Mouse (Mus musculus) A20 (cell line): ENCODE measurements around the gene Dop1a.

Source experiments
- DNase-seq: peaks from one replicate; pipeline ENCODE4 v3.0.0-alpha.2; 2011; ENCODE audit warnings: low read depth, low spot score

The Dop1a gene

DNA sequence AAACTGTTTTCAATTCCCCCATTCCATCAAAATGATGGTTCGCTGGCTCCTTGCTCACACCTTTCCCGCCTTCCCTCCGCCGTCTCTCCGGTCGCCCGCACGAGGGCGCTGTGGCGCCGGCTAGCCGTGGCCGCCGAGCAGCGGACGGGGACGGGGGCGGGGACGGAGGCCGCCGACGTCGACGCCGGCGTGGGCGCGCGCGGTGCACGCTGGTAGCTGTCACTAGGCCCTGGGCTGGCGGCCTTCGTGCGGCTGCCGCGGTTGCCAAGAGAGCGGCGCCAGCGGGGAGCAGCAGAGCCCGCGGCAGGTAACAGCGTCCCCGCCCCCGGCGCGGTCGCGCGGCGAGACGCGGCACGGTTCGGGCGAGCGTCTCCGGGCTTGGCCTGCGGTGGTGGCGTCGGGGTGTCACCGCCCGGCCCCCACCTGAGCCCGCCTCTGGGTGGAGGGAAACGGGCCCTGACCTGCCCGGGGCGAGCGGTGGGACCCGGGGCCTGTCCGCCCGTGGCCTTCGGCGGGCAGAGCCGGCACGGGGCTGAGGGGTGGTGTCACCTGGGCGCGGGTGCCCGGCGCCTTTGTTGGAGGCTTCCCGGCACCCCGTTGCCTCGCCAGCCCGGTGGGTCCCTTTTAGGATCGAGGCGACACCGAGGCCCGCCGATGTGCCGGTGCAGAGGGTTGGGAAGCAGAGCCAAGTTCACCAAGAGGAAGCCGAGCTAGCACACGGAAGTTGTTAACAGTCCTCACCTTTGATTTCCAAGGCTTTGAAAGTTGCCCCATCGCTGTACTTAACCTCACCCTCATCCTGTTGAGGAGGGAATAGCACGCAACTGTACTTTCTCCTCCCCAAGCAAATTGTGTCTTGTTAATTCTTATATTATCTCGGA lies at the start of gene Dop1a:
TSS of gene Dop1a (plus strand) at position 165 of the 881 bp plus-strand sequence.
- peak; percentile 93 for DNase-seq

DNA sequence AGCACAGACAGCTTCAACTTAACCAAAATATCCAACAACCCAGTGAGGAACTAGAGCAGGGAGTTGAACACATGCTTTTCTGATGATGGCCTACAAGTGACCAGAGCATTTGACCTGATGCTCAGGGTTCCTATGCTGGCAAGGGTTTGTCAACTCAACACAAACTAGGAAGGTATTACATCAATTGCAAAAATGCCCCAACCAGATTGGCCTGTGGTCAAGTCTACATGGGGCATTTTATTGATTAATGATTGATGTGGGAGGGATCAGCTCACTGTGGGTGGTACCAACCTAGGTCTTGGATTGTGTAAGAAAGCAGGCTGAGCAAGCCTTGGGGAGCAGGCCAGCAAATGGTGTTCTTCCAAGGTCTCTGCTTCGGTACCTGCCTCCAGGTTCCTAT lies 49.0 kb upstream of the Dop1a start:
- no peak for DNase-seq

DNA sequence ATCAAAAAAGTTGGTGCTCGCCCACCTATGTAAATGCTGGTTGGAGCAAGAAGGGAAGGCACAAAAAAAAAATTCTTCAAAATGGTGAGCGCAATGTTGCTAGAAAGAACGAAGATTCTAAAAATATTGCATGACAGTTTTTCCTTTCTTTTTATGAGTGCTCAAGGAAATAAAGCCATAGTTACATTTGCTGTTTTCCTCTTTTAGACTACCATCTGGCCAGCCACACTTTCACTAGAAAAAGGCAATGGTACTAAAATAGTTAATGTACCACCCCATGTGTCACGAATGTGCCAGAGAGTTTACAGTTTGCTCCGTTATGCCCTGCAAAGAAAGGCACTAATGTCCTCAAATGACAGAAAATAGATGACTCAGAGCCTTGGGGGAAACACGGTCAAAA lies 47.6 kb upstream of the Dop1a start:
- DNase-seq, result no peak

DNA sequence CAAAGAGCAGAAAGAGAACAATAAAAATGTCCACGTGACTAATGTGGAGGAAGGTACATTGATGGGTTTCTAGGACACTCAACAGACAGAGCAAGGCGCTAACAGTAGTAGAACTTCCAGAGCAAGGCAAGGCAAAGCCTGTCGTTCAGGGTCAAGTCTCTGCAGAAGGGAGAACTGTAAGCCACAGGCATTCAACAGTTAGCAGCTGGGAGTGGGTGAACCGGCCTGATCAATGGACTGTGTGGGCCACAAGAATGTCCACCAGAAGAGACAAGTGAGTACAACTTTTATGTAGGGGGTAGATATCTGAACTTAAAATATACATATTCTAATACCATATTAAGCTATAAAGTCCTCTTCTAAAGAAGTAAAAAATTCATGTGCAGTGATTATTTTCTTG lies 43.6 kb upstream of the Dop1a start:
- DNase-seq, result no peak

DNA sequence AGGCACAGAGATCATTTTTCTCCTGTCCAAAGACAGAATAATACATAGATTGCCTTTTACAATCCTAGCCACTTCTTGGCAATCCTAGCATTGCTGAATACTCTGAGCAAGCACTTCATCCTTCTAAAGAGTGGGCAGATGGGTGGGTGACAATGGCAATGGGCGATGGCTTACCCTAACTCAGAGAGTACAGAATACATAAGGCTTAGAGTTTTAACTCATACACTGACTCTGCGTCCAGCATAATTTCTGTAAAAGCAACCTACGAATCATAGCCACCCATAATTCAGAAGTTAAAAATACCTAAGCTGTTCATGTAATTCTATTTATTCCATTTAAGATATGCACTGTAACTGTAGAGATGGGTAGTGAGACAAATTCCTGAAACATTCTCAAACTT lies 31.4 kb upstream of the Dop1a start:
- DNase-seq, result no peak

DNA sequence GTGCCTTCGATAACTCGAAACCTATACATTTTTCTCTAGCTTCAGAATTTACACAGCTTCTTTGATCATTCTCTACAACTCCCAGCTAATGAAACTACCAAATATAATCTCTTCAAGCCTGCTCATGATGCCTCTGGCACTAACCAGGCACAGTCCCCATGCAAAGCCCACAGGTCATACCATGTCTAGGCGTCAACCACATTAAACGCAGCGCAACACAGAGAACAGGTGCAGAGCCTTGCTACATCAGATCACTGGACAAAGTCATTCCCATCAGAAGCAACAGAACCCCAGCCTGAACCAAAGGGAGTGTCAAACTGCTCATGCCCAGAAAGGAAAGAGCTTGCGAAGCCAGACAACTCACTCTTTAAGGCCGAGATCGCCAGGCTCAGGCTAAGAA lies 30.3 kb upstream of the Dop1a start:
- DNase-seq, result no peak

DNA sequence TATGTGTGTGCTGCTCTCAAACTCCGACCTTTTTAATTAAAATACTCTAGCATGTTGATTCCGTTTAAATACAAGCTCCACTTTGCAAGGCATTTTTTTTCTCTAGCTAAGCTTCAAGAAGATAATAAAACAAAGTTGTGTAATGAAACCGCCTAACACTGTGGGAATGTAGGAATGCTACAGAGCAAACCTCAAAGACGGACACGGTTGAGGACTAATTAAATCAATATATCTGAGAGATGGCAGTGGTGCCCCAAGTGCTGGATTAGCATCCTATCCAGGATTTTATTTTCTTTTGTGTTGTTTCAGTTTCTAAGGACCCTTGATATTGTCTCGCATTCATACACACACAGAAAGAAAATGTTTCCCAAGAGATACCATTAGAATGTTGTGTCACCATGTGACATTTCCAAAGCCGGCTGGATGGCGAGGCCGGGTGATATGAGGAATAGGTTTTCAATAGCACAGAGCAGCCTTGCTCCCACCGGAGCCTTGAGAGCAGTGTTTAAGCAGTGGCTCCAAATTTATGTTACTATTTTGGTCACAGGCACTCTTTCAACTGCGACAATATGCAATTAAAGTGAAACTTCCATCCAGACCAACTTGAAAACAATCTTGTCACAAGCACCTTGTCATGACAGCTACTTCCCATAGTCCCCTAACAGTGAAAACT lies 28.5 kb upstream of the Dop1a start:
- DNase-seq, result no peak

DNA sequence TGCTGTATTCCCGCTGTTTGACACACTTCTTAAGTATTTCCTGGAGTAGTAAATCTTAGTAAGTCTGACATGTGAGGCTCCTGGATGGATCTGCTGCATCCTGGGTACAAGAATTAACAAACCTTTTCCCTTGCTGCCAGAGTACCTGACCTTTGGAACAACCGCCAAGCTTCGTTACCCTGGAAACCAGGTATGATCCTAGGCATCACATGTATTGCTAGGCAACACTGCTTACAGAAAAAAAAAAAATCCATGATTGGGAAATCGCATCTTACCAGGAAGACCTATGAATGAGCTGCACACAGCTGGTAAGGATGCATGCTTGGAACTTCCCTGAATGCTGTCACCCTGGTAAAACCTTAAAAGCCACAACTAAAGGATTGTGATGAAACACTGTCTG lies 24.7 kb upstream of the Dop1a start:
- DNase-seq, result no peak

DNA sequence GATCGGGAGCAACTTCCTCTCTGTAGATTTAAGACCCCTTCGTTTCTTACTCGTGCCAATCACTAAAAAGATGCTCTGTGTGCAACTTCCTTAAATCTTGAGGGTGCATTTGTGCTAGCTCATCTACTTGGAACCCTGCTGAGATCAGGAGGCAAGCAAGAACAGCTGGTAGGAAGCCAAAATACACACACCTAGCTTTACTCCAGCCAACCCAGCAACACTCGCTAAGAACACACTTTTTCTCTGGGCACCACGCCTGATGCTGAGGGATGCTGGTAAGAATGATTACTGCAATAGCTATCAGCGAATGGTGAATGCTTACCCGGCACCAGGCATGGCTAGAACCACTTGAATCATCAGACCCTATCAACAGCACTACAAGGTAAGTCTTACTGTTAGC lies 20.1 kb upstream of the Dop1a start:
- DNase-seq, result no peak

DNA sequence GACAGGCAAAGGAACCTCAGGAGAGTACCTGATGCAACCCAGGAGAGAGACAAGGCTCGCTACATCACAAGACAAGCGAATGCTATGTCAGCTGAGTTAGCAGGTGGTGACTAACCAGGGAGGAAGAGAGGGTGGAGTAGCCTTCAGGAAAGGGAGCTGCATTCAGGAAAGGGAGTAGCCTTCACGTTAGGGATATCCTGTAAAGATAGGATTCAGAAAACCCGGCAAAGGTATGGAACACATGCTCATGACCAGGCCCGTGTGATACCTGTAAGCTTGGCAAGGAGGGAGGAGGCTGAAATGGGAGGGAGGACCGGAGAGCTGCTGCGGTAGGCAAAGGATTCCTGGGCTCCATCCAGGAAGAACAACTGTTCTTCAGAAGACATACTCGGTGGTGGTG lies 19.5 kb upstream of the Dop1a start:
- DNase-seq, result no peak

DNA sequence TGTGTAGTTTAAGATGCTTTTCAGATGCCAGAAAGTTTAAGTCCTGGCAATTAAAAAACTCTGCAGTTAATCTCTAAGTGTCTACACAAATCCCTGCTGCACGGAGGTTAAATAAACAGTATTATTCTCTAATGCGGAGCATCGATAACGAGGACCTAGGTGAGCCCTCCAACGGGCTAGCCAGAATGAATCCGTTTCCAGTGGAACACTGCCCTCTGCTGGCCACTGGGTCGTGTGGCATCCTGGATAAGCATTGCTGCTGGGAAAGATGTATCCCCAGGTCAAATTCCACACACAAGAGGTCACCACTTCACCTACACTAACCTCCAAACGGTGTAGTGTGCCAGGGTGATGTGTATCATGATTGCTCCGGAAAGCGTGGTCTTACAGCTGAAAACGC lies 17.4 kb upstream of the Dop1a start:
- peak; percentile 85 for DNase-seq

DNA sequence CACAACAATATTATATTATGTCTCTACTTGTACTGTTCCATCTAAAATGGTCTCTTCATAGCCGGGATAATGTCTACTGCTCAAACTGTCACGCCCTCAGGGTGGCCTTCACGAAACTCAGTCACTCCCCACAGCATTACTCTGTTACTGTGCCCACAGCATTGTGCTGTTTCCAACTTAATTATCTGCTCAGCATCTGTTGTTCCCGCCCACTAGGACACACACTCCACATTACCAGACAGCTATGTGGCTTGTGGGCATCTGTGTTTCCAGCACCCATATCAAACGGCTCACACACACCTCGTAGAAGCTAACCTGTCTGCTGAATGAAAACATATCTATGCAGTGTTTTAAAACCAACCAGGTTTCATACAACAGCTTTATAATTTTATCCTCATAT lies 15.9 kb upstream of the Dop1a start:
- DNase-seq, result no peak

DNA sequence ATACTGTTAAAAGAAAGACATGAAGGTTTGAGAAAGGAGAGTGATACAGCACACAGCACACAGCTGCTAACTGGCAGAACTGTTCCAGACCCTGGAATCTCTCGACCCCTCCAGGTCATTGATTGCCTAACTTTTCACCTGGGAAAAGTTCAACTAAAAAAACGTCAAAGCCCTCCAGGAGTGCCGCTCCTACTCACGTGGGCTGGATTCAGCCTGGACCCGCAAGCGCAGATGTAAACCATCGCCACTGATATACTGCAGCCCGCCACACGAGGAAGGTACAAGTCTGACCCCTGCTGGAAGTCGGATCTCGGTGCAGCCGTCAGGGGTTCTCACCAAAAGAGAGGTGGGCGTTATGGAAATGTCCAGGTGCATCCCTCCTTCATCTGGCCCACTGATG lies 15.3 kb upstream of the Dop1a start:
- DNase-seq, result peak; percentile 79

DNA sequence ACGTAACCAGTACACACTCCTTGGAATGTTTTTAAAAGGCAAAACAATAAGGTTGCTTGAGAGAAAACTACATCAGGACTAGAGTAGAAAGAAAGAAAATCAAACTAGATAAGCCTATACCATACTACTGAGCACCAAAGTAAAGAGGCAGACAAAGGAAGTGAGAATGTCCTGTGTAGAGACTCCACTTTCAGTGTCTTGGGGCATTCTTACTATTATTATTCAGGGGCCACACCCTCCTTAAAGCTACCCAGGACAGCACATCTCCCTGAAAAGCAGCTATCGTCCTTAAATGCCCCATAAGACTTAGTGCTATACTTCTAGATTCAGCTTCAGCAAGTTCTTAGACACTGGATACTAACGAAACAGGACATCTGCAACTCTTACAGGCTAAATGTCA lies 13.3 kb upstream of the Dop1a start:
- no peak for DNase-seq

DNA sequence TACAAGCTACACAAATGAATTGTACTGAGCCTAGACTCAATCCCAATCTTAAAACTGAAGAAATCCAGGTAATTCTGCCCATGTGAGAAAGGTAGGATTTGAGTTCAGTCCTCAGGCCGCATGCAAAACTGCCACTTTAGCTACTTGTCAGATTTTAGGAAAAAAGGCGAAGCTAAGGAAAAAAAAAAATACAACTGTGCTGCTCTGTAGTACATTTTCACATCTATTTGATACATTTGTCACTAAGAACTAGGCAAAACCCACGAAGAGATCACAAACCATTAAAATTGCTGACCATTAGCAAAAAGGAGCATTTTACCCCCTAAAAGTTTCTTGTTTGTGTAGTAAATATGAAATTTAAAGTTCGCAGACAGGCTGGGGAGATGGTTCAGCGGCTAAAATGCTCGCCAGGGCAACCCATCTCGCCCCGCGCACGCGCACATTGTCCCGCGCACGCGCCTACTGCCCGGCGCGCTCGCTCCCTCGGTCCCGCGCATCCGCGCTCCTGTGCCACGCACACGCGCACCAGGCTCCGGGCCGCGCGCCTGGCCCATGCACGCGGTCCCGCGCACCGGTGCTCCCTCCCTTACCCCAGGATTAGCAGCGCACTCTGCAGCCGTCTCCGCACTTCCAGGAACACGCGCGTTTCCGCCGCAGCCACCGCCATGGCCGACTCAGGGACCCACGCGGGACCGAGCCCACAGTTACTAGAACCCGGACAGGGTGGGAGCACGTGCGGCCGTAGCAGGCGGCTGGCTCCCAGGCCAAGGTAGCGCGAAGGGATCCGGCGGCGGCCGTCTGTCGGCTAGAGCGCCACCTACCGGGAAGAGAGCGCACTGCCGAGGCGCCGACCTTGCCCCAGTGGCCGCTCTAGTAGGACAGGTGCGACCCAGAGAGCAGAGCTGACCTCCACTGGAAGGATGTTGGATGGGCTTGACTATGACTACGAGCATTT lies 2.5 kb upstream of the Dop1a start, which contains the start of gene Ube2cbp:
TSS of gene Ube2cbp (minus strand) at position 800 of the 955 bp plus-strand sequence.
- DNase-seq, result peak; percentile 95

DNA sequence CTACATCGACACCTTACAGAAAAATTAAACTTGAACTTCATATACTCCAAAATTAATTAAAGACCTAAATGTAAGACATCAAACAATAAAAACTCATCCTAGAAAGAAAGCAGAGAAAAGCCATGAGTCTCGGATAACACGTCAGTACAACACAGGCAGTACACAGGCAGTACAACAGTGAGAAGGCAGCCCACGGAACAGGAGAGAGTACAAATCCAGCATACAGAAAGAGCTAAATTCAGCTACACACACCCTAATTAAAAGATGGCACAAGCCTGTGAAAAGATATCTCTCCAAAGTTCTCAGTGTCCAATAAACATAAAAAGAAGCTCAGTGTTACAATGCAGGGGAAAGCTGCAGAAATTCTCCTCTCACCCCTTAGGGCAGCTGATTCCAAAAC lies 9.0 kb downstream of the Dop1a start:
- no peak for DNase-seq

DNA sequence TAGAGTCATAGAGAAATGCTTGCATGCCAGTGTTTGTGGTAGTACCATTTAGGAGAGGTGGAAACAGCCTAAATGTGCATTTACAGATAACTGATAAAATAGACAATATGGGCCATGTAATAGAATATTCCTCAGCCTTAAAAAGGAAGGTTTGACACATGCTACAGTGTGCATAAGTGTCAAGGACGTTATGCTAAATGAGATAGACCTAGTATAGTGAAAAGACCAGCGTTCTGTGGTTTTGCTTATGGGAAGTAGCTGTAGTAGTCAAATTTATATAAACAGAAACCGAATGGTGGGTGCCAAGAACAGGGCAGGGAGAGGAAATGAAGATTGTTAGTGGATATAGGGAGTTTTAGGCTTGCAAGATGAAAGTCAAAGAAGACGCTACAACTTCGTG lies 9.8 kb downstream of the Dop1a start:
- no peak for DNase-seq

DNA sequence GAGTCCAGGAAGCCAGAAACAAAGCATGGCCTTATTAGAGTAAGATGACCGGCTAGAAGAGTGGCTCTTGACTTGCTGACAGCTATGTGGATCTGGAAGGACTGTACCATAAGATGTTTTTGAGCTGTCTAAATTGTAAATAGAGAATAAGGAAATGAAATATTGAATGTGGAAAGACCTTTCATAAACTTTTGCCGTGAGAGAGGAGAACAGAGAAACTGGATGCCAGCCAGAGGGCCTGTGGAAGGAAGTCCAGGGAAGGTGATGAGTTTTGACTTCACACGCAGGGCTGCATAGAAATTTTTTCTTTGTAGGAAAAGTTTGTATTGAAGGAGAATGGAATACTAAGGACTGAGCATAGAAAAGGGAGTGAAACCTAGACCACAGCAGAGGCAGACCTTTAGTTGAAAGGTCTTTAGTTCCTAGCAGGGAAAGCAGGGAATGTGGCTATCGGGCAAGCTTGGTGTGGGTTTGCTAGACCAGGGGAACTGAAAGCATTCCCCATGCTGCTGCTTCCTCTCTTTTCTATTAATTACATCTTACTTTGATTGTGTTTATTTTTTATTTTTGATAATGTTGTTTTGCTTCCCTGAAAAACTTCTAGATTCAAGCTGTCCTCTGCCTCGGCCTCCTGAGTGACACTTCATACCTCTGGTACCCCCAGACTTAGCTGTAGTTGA lies 11.6 kb downstream of the Dop1a start:
- no peak for DNase-seq

DNA sequence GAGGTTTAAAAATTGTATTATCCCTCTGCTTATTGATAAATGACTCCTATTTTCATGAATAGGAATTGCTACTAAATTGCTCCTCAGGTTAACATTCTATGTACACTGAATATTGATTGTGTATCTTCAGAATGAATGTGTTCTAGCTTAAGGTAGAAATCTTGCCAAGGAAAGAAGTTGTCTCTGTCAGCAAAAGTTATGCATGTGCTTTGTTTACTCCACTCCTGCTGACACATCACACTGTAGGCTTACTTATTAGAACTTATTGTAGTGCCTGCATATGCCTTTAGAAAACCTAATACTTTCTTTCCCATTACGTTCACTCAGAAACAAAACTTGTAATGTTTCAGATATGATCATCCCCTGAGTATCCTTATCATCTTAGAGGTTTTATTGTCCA lies 15.3 kb downstream of the Dop1a start:
- no peak for DNase-seq

DNA sequence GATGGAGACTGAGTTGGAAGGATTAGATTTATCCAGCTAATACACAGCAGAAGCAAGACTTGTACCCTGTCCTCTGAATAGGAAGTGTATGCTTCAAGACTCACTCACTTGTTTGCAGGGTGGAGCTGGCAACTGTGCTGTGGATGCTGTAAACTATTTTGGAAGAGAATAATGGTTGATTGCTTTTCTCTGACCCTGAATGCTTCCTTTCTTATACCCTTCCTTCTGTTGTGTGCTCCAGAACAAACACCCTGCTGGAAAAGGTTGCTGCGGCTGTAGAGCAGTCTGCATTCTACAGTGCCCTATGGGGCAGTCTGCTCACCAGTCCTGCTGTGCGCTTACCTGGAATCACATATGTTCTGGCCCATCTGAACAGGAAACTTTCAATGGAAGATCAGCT lies 24.8 kb downstream of the Dop1a start:
- DNase-seq, result no peak

DNA sequence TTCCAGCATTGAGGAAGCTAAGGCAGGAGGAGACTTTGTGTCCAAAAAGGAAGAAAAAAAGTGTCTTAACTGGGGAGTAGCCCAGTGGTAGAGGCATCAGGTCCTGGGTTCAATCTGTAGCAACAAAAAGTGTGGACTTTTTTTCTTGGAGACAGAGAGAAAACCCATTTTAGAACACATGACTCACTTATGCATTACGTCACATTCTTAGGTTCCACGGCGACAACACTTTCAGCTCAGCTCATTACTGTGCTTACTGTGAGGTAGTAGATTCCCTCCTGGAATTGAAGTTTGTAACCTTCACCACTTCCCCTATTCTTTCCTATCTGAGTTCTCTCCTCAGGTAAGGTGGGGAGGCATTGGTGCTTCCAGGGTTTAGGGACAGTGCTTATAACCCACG lies 29.3 kb downstream of the Dop1a start:
- DNase-seq, result no peak
